Mouse (Mus musculus): ENCODE results near the gene Mapk13.

DNA sequence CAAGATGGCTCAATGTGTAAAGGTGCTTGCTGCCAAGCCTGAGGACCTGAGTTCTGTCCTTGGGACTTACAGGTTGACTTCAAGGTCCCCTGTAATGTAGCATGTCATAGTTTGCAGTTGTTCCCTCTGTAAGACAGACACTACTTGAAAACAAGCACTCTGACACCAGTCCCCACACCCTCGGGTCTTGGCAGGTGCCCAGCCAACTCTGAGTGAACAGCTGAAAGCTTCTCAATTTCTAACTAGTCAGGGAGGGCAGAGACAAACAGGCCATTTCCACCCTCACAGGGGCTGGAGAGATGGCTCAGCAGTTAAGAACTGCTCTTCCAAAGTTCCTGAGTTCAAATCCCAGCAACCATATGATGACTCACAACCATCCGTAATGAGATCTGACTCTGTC is 11.6 kb upstream of the Mapk13 start:
- TF ChIP-seq CTCF (IDR thresholded peaks at IDR 0.05; ENCODE audit: extremely low read depth, insufficient read depth, insufficient read length, insufficient replicate concordance) (no peak), POLR2A (IDR thresholded peaks at IDR 0.05; ENCODE audit: low read depth, low read length) (no peak)
